Mouse (Mus musculus) retina, postnatal 1 day (tissue): ENCODE results near the gene Tpk1.

Experiments used
- DNase-seq: peaks from one replicate; pipeline ENCODE4 v3.0.0-alpha.2; 2012

Gene Tpk1

GRCm38 (mm10) chr6:43420358-43420979 lies 245.6 kb downstream of the Tpk1 start:
- peak; percentile 62 for DNase-seq

- no peak for DNase-seq
These were observed 257.1 kb downstream of the Tpk1 start for GRCm38 (mm10) chr6:43408949-43409348.

GRCm38 (mm10) chr6:43403076-43403475 lies 263.0 kb downstream of the Tpk1 start:
- no peak for DNase-seq

GRCm38 (mm10) chr6:43402219-43402997 lies 263.7 kb downstream of the Tpk1 start:
- DNase-seq = no peak

GRCm38 (mm10) chr6:43396426-43396825 lies 269.7 kb downstream of the Tpk1 start:
- DNase-seq = no peak

GRCm38 (mm10) chr6:43395538-43395937 lies 270.5 kb downstream of the Tpk1 start:
- DNase-seq = peak; percentile 63

GRCm38 (mm10) chr6:43391358-43391757 lies 274.7 kb downstream of the Tpk1 start:
- peak; percentile 4 for DNase-seq

- peak; percentile 28 for DNase-seq
These were observed 278.8 kb downstream of the Tpk1 start for GRCm38 (mm10) chr6:43387273-43387672.

- DNase-seq = peak; percentile 26
These were observed 281.2 kb downstream of the Tpk1 start for GRCm38 (mm10) chr6:43384841-43385240.

- DNase-seq = peak; percentile 16
These were observed 281.8 kb downstream of the Tpk1 start for GRCm38 (mm10) chr6:43384304-43384703.

GRCm38 (mm10) chr6:43382750-43383149 lies 283.3 kb downstream of the Tpk1 start:
- DNase-seq = no peak

GRCm38 (mm10) chr6:43382284-43382683 lies 283.8 kb downstream of the Tpk1 start:
- DNase-seq = no peak

- no peak for DNase-seq
These were observed 292.9 kb downstream of the Tpk1 start for GRCm38 (mm10) chr6:43373206-43373605.

- no peak for DNase-seq
These were observed 298.6 kb downstream of the Tpk1 start for GRCm38 (mm10) chr6:43367434-43367945.

GRCm38 (mm10) chr6:43366952-43367351 lies 299.1 kb downstream of the Tpk1 start:
- no peak for DNase-seq

GRCm38 (mm10) chr6:43363917-43364316 lies 302.2 kb downstream of the Tpk1 start:
- no peak for DNase-seq

GRCm38 (mm10) chr6:43363291-43363820 lies 302.7 kb downstream of the Tpk1 start:
- DNase-seq = no peak

GRCm38 (mm10) chr6:43361248-43361647 lies 304.8 kb downstream of the Tpk1 start:
- no peak for DNase-seq

GRCm38 (mm10) chr6:43360214-43360613 lies 305.9 kb downstream of the Tpk1 start:
- no peak for DNase-seq

- peak; percentile 26 for DNase-seq
These were observed 311.4 kb downstream of the Tpk1 start for GRCm38 (mm10) chr6:43354562-43355241.

- DNase-seq = no peak
These were observed 312.6 kb downstream of the Tpk1 start for GRCm38 (mm10) chr6:43353446-43353845.

- DNase-seq = no peak
These were observed 317.0 kb downstream of the Tpk1 start for GRCm38 (mm10) chr6:43349083-43349482.

GRCm38 (mm10) chr6:43347637-43348036 lies 318.4 kb downstream of the Tpk1 start:
- no peak for DNase-seq
